Mouse (Mus musculus): ENCODE measurements around the gene Nhsl2. TPM values are rescaled to one million over a fixed set of nuclear protein-coding genes. Genes with fewer than 3 reads are reported as not detected.

Nhsl2 gene
- polyA plus RNA-seq, 1 experiment from 2014 or later = 1.6 TPM

DNA sequence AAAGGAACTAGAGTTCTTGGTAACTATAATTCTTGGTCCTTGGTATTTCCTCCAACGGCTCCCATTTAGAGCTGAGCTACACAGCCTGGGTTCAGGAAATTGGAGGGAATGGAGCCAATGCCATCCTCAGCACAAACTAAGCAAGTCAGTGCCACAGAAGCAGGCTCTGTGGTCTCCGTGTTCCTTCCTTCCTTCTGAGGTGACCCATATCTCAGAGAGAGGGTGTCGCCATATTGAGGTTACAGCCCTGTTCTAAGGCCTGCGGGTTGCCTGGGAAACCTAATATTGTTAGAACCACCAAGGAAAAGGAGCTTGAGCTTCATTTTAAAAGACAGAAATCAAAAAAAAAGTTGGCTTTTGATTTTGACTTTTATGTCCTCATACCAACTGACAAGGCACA lies 193.2 kb downstream of the Nhsl2 start:
- H3K9ac ChIP-seq = no peak overlapping the region
- WGBS (ENCODE audit: insufficient replicate concordance) = 38% methylated on average over 4 of the region's 4 CpGs
- no peak overlapping the region for H3K27ac ChIP-seq (replicated peaks)
- no peak overlapping the region for H3K4me3 ChIP-seq (replicated peaks)
- no peaks in the 10 kb centered on the region for H3K9me3 ChIP-seq (replicated peaks)
- no peaks in the 10 kb centered on the region; the same call in 1 of the 2 replicates for H3K4me1 ChIP-seq (replicated peaks)
- no peaks in the 10 kb centered on the region; the same call in 1 of the 2 replicates for H3K27me3 ChIP-seq
- H3K4me2 ChIP-seq = no peak overlapping the region
- H3K36me3 ChIP-seq (replicated peaks) = no peaks in the 10 kb centered on the region
- no peak for ATAC-seq (ENCODE audit: insufficient read depth)

DNA sequence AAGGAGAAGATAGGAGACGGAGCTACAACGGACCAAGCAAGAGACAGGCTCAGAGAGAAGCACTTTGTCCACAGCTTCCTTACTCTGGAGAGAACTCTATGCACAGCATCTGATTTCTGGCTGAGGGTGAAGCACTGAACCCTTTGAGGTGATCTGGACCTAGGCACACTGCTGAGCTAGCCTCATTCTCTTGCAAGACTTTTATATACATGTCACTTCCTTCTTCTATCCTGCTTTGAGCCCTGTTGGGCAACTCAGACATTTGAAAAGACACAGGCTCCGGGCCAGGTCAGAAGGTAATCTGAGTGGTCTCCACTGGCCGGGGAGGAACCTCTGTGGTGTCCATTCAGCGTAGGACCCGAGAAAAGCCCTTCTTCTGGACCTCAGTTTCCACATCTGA lies 201.4 kb downstream of the Nhsl2 start:
- Histone ChIP-seq H3K9me3 (replicated peaks) (no peaks in the 10 kb centered on the region), H3K4me1 (replicated peaks) (no peaks in the 10 kb centered on the region; the same call in 1 of the 2 replicates), H3K4me3 (replicated peaks) (no peak overlapping the region), H3K27ac (replicated peaks) (no peak overlapping the region), H3K9ac (no peak overlapping the region), H3K36me3 (replicated peaks) (no peaks in the 10 kb centered on the region), H3K4me2 (no peak overlapping the region), H3K27me3 (peaks cover 6% of the 10 kb centered on the region)
- WGBS (ENCODE audit: insufficient replicate concordance) = 60% methylated on average over 6 of the region's 6 CpGs
- no peak for ATAC-seq (ENCODE audit: insufficient read depth)

DNA sequence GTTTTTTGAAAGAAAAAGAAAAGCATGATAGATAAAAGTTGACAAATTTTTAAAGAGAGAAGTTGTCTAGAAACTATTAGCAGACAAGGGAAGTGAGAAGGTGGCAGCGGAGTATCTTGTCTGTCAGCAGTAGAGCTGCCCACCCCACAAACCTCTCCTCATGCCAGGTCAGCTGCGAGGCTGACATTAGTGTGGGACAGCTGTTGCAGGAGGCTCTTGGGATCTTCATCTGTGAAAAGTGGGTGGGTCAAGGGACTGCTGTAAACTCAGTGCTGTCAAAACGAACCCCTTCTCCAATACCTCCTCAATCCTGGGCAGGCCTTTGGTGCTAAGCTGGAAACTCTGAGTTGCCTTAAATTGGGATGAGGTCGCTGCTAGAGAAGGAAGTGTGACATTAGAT lies 202.0 kb downstream of the Nhsl2 start:
- H3K9ac ChIP-seq = no peak overlapping the region
- WGBS (ENCODE audit: insufficient replicate concordance) = 40% methylated on average over 4 of the region's 4 CpGs
- H3K27ac ChIP-seq (replicated peaks) = no peak overlapping the region
- H3K36me3 ChIP-seq (replicated peaks) = no peaks in the 10 kb centered on the region
- H3K9me3 ChIP-seq (replicated peaks) = no peaks in the 10 kb centered on the region
- H3K4me3 ChIP-seq (replicated peaks) = no peak overlapping the region
- peaks cover 6% of the 10 kb centered on the region for H3K27me3 ChIP-seq
- no peaks in the 10 kb centered on the region; the same call in 1 of the 2 replicates for H3K4me1 ChIP-seq (replicated peaks)
- H3K4me2 ChIP-seq = no peak overlapping the region
- no peak for ATAC-seq (ENCODE audit: insufficient read depth)

DNA sequence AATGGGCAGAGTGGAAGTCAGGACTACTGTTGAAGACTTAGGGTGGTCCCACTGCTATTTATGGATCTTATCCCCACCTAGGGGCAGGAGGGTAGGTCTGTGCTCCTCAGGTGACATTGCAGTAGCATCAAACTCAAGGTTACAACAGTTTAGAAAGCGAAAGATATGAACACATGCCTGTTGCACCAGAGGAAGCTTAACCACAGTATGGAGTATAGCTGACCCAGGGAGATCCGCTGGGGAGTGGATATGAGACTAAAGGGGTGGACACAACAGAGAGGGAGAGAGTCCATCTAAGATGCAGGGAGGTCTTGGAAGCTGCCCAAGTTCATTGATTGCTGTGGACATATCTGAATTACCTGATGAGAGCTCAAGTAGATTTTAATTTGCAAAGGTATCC lies 204.2 kb downstream of the Nhsl2 start:
- Histone ChIP-seq H3K27me3 (peaks cover 6% of the 10 kb centered on the region), H3K9ac (no peak overlapping the region), H3K36me3 (replicated peaks) (no peaks in the 10 kb centered on the region), H3K4me3 (replicated peaks) (no peak overlapping the region), H3K27ac (replicated peaks) (no peak overlapping the region), H3K4me2 (no peak overlapping the region), H3K4me1 (replicated peaks) (no peaks in the 10 kb centered on the region), H3K9me3 (replicated peaks) (no peaks in the 10 kb centered on the region)
- 43% methylated on average over 2 of the region's 2 CpGs for WGBS (ENCODE audit: insufficient replicate concordance)
- no peak for ATAC-seq (ENCODE audit: insufficient read depth)

DNA sequence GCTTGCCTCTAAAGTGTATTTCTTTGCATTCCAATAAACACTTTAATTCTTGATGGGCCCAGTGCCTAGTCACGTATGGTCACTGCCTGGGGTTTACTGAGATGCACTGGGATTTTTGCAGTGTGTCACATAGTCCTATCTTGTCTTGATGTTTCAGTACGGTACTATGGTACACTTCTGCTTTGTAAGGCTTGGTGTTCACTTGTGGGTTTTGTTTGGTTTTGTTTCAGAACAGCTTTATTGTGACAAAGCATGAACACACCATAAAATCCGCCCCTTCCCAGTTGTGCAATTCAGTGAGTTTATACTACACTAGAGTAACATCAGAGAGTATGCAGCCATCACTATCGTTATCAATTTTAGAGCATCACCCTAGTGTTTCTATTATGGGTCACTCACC lies 204.8 kb downstream of the Nhsl2 start:
- 54% methylated on average over 4 of the region's 4 CpGs for WGBS (ENCODE audit: insufficient replicate concordance)
- no peak for ATAC-seq (ENCODE audit: insufficient read depth)

DNA sequence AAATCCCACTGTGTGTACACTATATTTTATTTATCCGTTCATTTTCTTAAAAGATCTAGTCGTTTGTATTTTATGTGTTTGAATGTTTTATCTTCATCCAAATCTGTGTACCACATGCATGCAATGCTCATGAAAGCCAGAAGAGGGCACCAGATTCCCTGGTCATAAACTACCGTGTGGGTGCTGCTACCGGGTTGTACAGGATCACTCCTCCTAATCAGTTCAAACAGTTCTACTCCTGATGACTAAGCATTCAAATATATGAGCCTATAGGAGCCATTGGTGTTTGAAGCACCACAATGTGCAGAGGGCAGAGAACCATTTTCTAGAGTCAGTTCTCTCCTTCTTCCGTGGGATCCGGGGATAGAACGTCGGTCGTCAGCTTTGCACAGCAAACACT lies 210.3 kb downstream of the Nhsl2 start:
- ATAC-seq (ENCODE audit: insufficient read depth) = peak; percentile 71
- peaks cover 11% of the 10 kb centered on the region for H3K27me3 ChIP-seq
- no peak overlapping the region for H3K4me3 ChIP-seq (replicated peaks)
- WGBS (ENCODE audit: insufficient replicate concordance) = 38% methylated on average over 9 of the region's 9 CpGs
- no peak overlapping the region for H3K4me2 ChIP-seq
- no peaks in the 10 kb centered on the region for H3K36me3 ChIP-seq (replicated peaks)
- H3K27ac ChIP-seq (replicated peaks) = no peak overlapping the region
- no peaks in the 10 kb centered on the region for H3K9me3 ChIP-seq (replicated peaks)
- H3K4me1 ChIP-seq (replicated peaks) = peaks cover 11% of the 10 kb centered on the region; the same call in 1 of the 2 replicates
- no peak overlapping the region for H3K9ac ChIP-seq

More for the DNA sequence above, 204.8 kb downstream of the Nhsl2 start:
- peaks cover 6% of the 10 kb centered on the region for H3K27me3 ChIP-seq
- H3K4me3 ChIP-seq (replicated peaks) = no peak overlapping the region
- no peak overlapping the region for H3K4me2 ChIP-seq
- H3K27ac ChIP-seq (replicated peaks) = no peak overlapping the region
- no peaks in the 10 kb centered on the region for H3K36me3 ChIP-seq (replicated peaks)
- H3K9ac ChIP-seq = no peak overlapping the region
- H3K4me1 ChIP-seq (replicated peaks) = no peaks in the 10 kb centered on the region
- no peaks in the 10 kb centered on the region for H3K9me3 ChIP-seq (replicated peaks)

DNA sequence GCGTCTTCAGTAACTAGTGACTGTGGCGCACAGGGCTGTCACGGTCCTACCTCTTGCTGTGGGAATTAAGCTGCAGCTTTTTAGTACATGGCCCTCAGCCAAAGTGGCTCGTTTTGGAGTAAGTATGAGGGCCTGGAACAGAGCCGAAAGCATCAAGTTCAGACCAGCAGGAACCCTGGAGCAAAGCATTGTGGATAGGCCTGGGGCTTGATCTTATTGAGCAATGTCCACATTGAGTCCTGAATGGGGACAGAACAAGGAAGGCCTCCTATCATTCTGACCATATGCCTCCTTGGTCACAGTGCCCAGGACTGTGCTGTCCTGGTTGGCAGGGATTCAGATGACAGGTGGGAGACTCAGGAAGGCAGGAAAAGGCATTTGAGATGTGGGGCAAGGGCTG lies 211.1 kb downstream of the Nhsl2 start:
- WGBS (ENCODE audit: insufficient replicate concordance) = 67% methylated on average over 5 of the region's 5 CpGs

DNA sequence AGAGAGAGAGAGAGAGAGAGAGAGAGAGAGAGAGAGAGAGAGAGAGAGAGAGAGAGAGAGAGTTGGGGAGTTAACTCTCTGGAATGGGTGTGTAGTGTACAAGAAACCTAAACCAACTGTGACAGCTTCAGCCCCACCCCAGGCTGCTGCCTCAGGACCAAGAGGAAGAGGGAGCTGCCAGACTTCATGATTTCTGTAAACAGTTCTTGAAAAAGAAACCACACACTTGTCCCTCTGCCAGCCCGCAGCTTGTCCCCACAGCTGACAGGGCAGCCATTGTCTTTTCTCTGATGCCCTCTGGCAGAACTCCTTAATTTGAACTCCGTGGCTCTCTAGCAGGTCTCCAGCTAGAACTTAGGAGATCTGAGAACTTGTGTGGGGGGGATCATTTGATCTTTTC lies 211.7 kb downstream of the Nhsl2 start:
- no peak for ATAC-seq (ENCODE audit: insufficient read depth)

More for the DNA sequence above, 211.1 kb downstream of the Nhsl2 start:
- Histone ChIP-seq H3K9me3 (replicated peaks) (no peaks in the 10 kb centered on the region), H3K27me3 (peaks cover 11% of the 10 kb centered on the region), H3K4me3 (replicated peaks) (no peak overlapping the region), H3K9ac (no peak overlapping the region), H3K36me3 (replicated peaks) (no peaks in the 10 kb centered on the region), H3K27ac (replicated peaks) (no peak overlapping the region), H3K4me2 (no peak overlapping the region), H3K4me1 (replicated peaks) (peaks cover 11% of the 10 kb centered on the region; the same call in 1 of the 2 replicates)
- ATAC-seq (ENCODE audit: insufficient read depth) = no peak

DNA sequence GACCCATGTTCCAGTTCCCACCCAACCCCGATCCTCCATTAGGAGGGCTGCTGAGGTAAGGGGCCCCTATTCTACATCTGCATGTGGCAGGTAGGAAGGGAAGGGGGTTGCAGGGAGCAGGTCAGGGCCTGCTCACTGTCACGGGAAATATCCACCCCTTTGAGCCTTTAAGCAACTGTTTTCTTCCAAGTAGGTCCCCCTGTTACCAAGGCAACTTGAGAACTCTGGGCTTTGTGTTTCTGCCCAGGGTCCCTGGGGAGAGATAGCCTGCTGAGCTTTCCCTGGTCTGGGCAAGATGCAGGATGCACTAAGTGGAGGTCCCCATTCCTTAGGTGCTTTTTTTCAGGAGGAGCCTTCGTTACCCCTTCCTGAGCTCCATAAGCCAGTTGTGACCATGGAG lies 214.9 kb downstream of the Nhsl2 start:
- Histone ChIP-seq H3K36me3 (replicated peaks) (no peaks in the 10 kb centered on the region), H3K9ac (no peak overlapping the region), H3K9me3 (replicated peaks) (no peaks in the 10 kb centered on the region), H3K27me3 (peaks cover 18% of the 10 kb centered on the region), H3K27ac (replicated peaks) (no peak overlapping the region), H3K4me2 (no peak overlapping the region), H3K4me3 (replicated peaks) (no peak overlapping the region), H3K4me1 (replicated peaks) (peaks cover 11% of the 10 kb centered on the region; the same call in 1 of the 2 replicates)
- no peak for ATAC-seq (ENCODE audit: insufficient read depth)
- 58% methylated on average over 3 of the region's 3 CpGs for WGBS (ENCODE audit: insufficient replicate concordance)

More for the DNA sequence above, 211.7 kb downstream of the Nhsl2 start:
- Histone ChIP-seq H3K9me3 (replicated peaks) (no peaks in the 10 kb centered on the region), H3K27me3 (peaks cover 11% of the 10 kb centered on the region), H3K4me2 (no peak overlapping the region), H3K4me3 (replicated peaks) (no peak overlapping the region), H3K27ac (replicated peaks) (no peak overlapping the region), H3K36me3 (replicated peaks) (no peaks in the 10 kb centered on the region), H3K9ac (no peak overlapping the region), H3K4me1 (replicated peaks) (peaks cover 11% of the 10 kb centered on the region; the same call in 1 of the 2 replicates)
- 26% methylated on average over 2 of the region's 2 CpGs for WGBS (ENCODE audit: insufficient replicate concordance)

DNA sequence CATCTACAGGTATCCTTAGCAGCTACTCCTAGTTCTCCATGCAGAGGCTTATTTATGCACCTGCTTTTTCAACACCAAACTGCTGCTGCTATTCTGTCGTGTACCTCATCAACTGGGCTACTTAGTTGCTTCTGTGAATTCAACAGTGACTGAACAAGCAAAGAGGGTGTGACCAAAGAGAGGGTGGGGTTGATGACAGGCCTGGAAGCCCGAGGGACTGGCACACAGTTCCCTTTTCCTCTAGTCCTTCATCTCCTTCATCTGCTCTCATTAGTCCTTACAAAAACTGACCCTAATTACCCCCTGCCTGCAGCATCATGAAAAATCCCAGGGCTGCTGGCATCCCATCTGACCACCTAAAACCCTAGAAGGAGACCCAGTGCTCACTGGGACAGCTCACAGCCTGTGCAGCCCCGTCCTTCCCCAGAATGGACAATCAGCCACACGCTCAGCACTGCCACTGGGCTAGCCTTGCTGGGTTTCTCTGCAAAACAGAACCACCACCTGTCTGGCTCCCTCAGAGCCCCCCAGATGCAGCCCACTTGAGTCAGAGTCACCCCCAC lies 216.1 kb downstream of the Nhsl2 start:
- Histone ChIP-seq H3K4me2 (no peak overlapping the region), H3K9me3 (replicated peaks) (no peaks in the 10 kb centered on the region), H3K27ac (replicated peaks) (no peak overlapping the region), H3K4me1 (replicated peaks) (0 out of 2 replicates have a peak, but pooled peaks cover 2% of the 10 kb centered on the region), H3K4me3 (replicated peaks) (no peak overlapping the region), H3K27me3 (peaks cover 30% of the 10 kb centered on the region), H3K36me3 (replicated peaks) (no peaks in the 10 kb centered on the region), H3K9ac (no peak overlapping the region)
- WGBS (ENCODE audit: insufficient replicate concordance) = 37% methylated on average over 4 of the region's 4 CpGs
- no peak for ATAC-seq (ENCODE audit: insufficient read depth)

DNA sequence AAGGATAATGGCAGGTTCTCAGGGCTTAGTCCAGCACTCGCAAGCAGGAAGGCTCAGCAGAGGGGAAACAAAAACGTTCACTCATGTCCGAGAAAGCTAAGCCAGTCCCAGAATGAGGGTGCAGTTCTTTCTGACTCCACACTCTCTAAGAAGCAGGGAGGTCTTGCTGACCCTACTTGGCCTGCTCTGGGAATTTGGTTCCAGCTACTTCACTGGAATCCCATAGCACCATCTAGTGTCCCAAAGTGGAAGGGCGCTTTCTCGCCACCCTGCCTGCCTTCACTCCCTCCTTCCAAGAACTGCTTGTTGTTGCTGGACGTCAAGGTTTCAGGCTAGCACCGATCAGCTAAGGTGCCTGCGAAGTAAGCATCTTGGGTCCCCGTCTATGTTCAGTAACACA lies 216.9 kb downstream of the Nhsl2 start:
- ATAC-seq (ENCODE audit: insufficient read depth) = no peak
- no peak overlapping the region for H3K27ac ChIP-seq (replicated peaks)
- H3K9me3 ChIP-seq (replicated peaks) = no peaks in the 10 kb centered on the region
- no peak overlapping the region for H3K4me3 ChIP-seq (replicated peaks)
- H3K36me3 ChIP-seq (replicated peaks) = no peaks in the 10 kb centered on the region
- H3K4me1 ChIP-seq (replicated peaks) = no peaks in the 10 kb centered on the region
- no peak overlapping the region for H3K9ac ChIP-seq
- no peak overlapping the region for H3K4me2 ChIP-seq
- WGBS (ENCODE audit: insufficient replicate concordance) = 18% methylated on average over 9 of the region's 9 CpGs
- peaks cover 39% of the 10 kb centered on the region for H3K27me3 ChIP-seq

DNA sequence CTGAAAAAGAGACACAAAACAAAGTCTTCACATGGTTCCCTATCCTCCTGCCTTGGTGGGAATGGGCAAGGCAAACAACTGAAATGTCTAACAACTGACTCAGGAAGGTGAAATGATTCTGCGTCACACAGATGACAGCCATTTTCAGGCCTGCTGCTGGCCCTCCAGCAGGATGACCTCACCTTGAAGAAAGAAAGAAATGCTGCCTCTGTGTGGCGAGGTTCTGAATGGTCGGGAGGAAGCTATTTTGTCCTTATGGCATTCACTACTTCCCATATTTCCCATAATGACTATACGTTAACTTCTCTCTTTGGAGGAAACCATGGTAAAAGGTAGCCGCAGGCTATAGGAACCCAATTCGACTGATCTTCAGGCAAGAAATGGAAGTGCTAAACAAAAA lies 217.9 kb downstream of the Nhsl2 start:
- no peak overlapping the region for H3K4me2 ChIP-seq
- H3K4me3 ChIP-seq (replicated peaks) = no peak overlapping the region
- H3K4me1 ChIP-seq (replicated peaks) = no peaks in the 10 kb centered on the region
- H3K9ac ChIP-seq = no peak overlapping the region
- H3K9me3 ChIP-seq (replicated peaks) = no peaks in the 10 kb centered on the region
- H3K27me3 ChIP-seq = peaks cover 48% of the 10 kb centered on the region
- no peak overlapping the region for H3K27ac ChIP-seq (replicated peaks)
- 67% methylated on average over 6 of the region's 6 CpGs for WGBS (ENCODE audit: insufficient replicate concordance)
- no peaks in the 10 kb centered on the region for H3K36me3 ChIP-seq (replicated peaks)
- no peak for ATAC-seq (ENCODE audit: insufficient read depth)

Data from liver, embryonic 15.5 days (tissue).